ENCODE assay signal across 1 mouse cellular context in the genomic region with DNA sequence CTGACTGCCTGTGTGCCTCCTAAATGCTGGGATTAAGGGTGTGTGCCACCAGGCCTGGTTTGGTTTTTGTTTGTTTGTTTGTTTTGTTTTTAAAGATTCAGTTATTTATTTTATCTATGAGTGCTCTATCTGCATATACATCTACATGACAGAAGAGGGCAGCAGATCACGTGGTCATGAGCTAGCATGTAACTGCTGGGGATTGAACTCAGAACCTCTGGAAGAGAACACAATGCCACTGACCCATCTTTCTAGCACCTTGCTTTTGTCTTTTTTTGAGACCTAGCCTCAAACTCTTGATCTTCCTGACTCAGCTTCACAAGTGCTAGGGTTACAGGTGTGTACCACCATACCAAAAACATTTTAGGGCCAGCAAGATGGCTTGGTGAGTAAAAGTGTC.
A peak's percentile ranks its signal among the peaks of the same experiment; 100 is the strongest.
TF ChIP-seq lines count a peak whose summit lies in the region.

No protein-coding gene starts in this region.

TF ChIP-seq in MEL, 35 proteins besides CTCF, POLR2A, EP300 and RAD21 (continued from another document):
- no peak for TF ChIP-seq MXI1 (IDR thresholded peaks at IDR 0.05; ENCODE audit: low read depth, low read length)
- TF ChIP-seq USF2 (IDR thresholded peaks at IDR 0.05; ENCODE audit: borderline replicate concordance in 1 of 2, insufficient read depth in 1 of 2, low read depth in 1 of 2, low read length in 2 of 2), result 0 out of 4 replicates have a peak, but pooled peaks of 1 of the 2 experiments have one; percentile 8
- TF ChIP-seq POLR2AphosphoS2 (IDR thresholded peaks at IDR 0.05; ENCODE audit: low read length), result no peak
- no peak for TF ChIP-seq TAL1 (IDR thresholded peaks at IDR 0.05; ENCODE audit: low read length)
- TF ChIP-seq POLR2AphosphoS5 (IDR thresholded peaks at IDR 0.05; ENCODE audit: borderline replicate concordance, low read depth, low read length), result no peak
- TF ChIP-seq GABPA (IDR thresholded peaks at IDR 0.05; ENCODE audit: low read depth, low read length), result no peak
- no peak for TF ChIP-seq HCFC1 (IDR thresholded peaks at IDR 0.05; ENCODE audit: low read depth, low read length)
- TF ChIP-seq ZMIZ1 (IDR thresholded peaks at IDR 0.05; ENCODE audit: low read depth, low read length), result no peak
